Mouse (Mus musculus) embryonic facial prominence, embryonic 10.5 days (tissue): Measurements from ENCODE around the gene Man2c1. TPM values are rescaled to one million over a fixed set of nuclear protein-coding genes. Genes with fewer than 3 reads are reported as not detected.

Experiments used
- DNase-seq: peaks from one replicate; pipeline ENCODE4 v3.0.0-alpha.2; 2017; ENCODE audit warnings: low spot score
- H3K27ac ChIP-seq: fragments of 300-500 bp; sonication (generic); replicated peaks from 2 replicates; pipeline ENCODE4 v1.5.1; 2016; ENCODE audit warnings: mild to moderate bottlenecking
- H3K27me3 ChIP-seq: fragments of 300-500 bp; sonication (generic); replicated peaks from 2 replicates; pipeline ENCODE4 v1.6.1; 2016; ENCODE audit warnings: low read depth, mild to moderate bottlenecking; ENCODE audit not compliant: poor library complexity, severe bottlenecking
- H3K36me3 ChIP-seq: fragments of 300-500 bp; sonication (generic); replicated peaks from 2 replicates; pipeline ENCODE4 v1.6.1; 2016; ENCODE audit warnings: mild to moderate bottlenecking, moderate library complexity
- H3K4me1 ChIP-seq: fragments of 300-500 bp; sonication (generic); 2 replicates; pipeline ENCODE4 v1.6.1; 2016
- H3K4me3 ChIP-seq: fragments of 300-500 bp; sonication (generic); 2 replicates; pipeline ENCODE4 v1.5.1; 2016; ENCODE audit warnings: mild to moderate bottlenecking, moderate library complexity
- H3K9me3 ChIP-seq: fragments of 300-500 bp; sonication (generic); 2 replicates; pipeline ENCODE4 v1.6.1; 2016; ENCODE audit warnings: mild to moderate bottlenecking
- WGBS: fragments of 180-500 bp; shearing (Covaris S2); methylation state at CpG from one replicate; pipeline ENCODE4 v1.1.7; 2016; 5-methylcytosine and 5-hydroxymethylcytosine counted together
- polyA plus RNA-seq: library from polyadenylated mRNA; unstranded; fragments of >200 nt; fragmentation: Nextera tagmentation; extraction: Ambion mirVana; gene quantifications from 2 replicates; pipeline ENCODE4 v1.2.1, GENCODE M21; 2016

Gene Man2c1
- 62.1 and 67.9 TPM in 2 replicates for polyA plus RNA-seq

- Histone ChIP-seq H3K27ac (peak within 1 kb of the TSS; percentile 92), H3K4me1 (peaks cover 13% of the 10 kb centered on the region), H3K36me3 (peaks cover 56% of the 10 kb centered on the region), H3K4me3 (peak within 1 kb of the TSS; percentile 87), H3K9me3 (no peaks in the 10 kb centered on the region), H3K27me3 (no peaks in the 10 kb centered on the region)
- WGBS = under 1% methylated on average over 58 of the region's 58 CpGs
- DNase-seq = peak; percentile 91
Observed at GRCm38 (mm10) chr9:57130577-57131433, at the start of gene Man2c1. Gene Man2c1 (plus strand): TSS chr9:57130690.

GRCm38 (mm10) chr9:57082236-57082635, 48.3 kb upstream of the Man2c1 start:
- Histone ChIP-seq H3K4me3 (no peak overlapping the region), H3K9me3 (no peaks in the 10 kb centered on the region), H3K36me3 (peaks cover 63% of the 10 kb centered on the region), H3K27me3 (no peaks in the 10 kb centered on the region), H3K4me1 (peaks cover 10% of the 10 kb centered on the region), H3K27ac (no peak overlapping the region)
- WGBS = 88% methylated on average over 3 of the region's 3 CpGs
- DNase-seq = no peak

- H3K4me3 ChIP-seq = no peak overlapping the region
- H3K27me3 ChIP-seq = no peaks in the 10 kb centered on the region
- no peak overlapping the region for H3K27ac ChIP-seq
- no peak for DNase-seq
- H3K9me3 ChIP-seq = no peaks in the 10 kb centered on the region
- no peaks in the 10 kb centered on the region for H3K4me1 ChIP-seq
- WGBS = 95% methylated on average over 13 of the region's 13 CpGs
- H3K36me3 ChIP-seq = peaks cover 99% of the 10 kb centered on the region
Observed at GRCm38 (mm10) chr9:57117261-57117755, 13.2 kb upstream of the Man2c1 start.

- Histone ChIP-seq H3K4me1 (peaks cover 13% of the 10 kb centered on the region), H3K27ac (no peak overlapping the region), H3K36me3 (peaks cover 56% of the 10 kb centered on the region), H3K9me3 (no peaks in the 10 kb centered on the region), H3K4me3 (peak overlapping the region; percentile 87), H3K27me3 (no peaks in the 10 kb centered on the region)
- DNase-seq = no peak
Observed at GRCm38 (mm10) chr9:57129641-57130040, 849 bp upstream of the Man2c1 start.

GRCm38 (mm10) chr9:57137246-57137645, 6.8 kb downstream of the Man2c1 start:
- Histone ChIP-seq H3K4me3 (no peak overlapping the region), H3K27me3 (no peaks in the 10 kb centered on the region), H3K4me1 (no peaks in the 10 kb centered on the region), H3K36me3 (peaks cover 83% of the 10 kb centered on the region), H3K27ac (no peak overlapping the region), H3K9me3 (no peaks in the 10 kb centered on the region)
- DNase-seq = no peak
- 88% methylated on average over 6 of the region's 6 CpGs for WGBS

GRCm38 (mm10) chr9:57137777-57138176, 7.3 kb downstream of the Man2c1 start:
- Histone ChIP-seq H3K4me3 (no peak overlapping the region), H3K4me1 (no peaks in the 10 kb centered on the region), H3K9me3 (no peaks in the 10 kb centered on the region), H3K27ac (no peak overlapping the region), H3K36me3 (peaks cover 88% of the 10 kb centered on the region), H3K27me3 (no peaks in the 10 kb centered on the region)
- no peak for DNase-seq
- WGBS = 91% methylated on average over 9 of the region's 9 CpGs

- H3K36me3 ChIP-seq = peaks cover 95% of the 10 kb centered on the region
Observed at GRCm38 (mm10) chr9:57138507-57138906, 8.0 kb downstream of the Man2c1 start.

GRCm38 (mm10) chr9:57139110-57139509, 8.6 kb downstream of the Man2c1 start:
- 94% methylated on average over 9 of the region's 9 CpGs for WGBS
- Histone ChIP-seq H3K9me3 (no peaks in the 10 kb centered on the region), H3K4me1 (no peaks in the 10 kb centered on the region), H3K36me3 (peaks cover 100% of the 10 kb centered on the region), H3K27me3 (no peaks in the 10 kb centered on the region), H3K27ac (no peak overlapping the region), H3K4me3 (no peak overlapping the region)
- no peak for DNase-seq

More at GRCm38 (mm10) chr9:57138507-57138906, 8.0 kb downstream of the Man2c1 start:
- DNase-seq = no peak
- Histone ChIP-seq H3K27ac (no peak overlapping the region; the same call in 1 of the 2 replicates), H3K9me3 (no peaks in the 10 kb centered on the region), H3K27me3 (no peaks in the 10 kb centered on the region), H3K4me3 (no peak overlapping the region), H3K4me1 (no peaks in the 10 kb centered on the region)
- WGBS = 91% methylated on average over 6 of the region's 6 CpGs

GRCm38 (mm10) chr9:57139571-57139970, 9.1 kb downstream of the Man2c1 start:
- peaks cover 98% of the 10 kb centered on the region for H3K36me3 ChIP-seq

GRCm38 (mm10) chr9:57141417-57142353, 11.2 kb downstream of the Man2c1 start:
- DNase-seq = no peak
- H3K9me3 ChIP-seq = no peaks in the 10 kb centered on the region
- H3K27ac ChIP-seq = no peak overlapping the region
- no peaks in the 10 kb centered on the region for H3K27me3 ChIP-seq
- 88% methylated on average over 17 of the region's 17 CpGs for WGBS
- peaks cover 2% of the 10 kb centered on the region; the same call in 1 of the 2 replicates for H3K4me1 ChIP-seq
- peaks cover 77% of the 10 kb centered on the region for H3K36me3 ChIP-seq
- no peak overlapping the region for H3K4me3 ChIP-seq

More at GRCm38 (mm10) chr9:57139571-57139970, 9.1 kb downstream of the Man2c1 start:
- no peak for DNase-seq
- no peaks in the 10 kb centered on the region for H3K4me1 ChIP-seq
- no peak overlapping the region for H3K4me3 ChIP-seq
- 92% methylated on average over 5 of the region's 5 CpGs for WGBS
- no peaks in the 10 kb centered on the region for H3K27me3 ChIP-seq
- H3K9me3 ChIP-seq = no peaks in the 10 kb centered on the region
- H3K27ac ChIP-seq = no peak overlapping the region

- no peak for DNase-seq
- H3K9me3 ChIP-seq = no peaks in the 10 kb centered on the region
- H3K27me3 ChIP-seq = no peaks in the 10 kb centered on the region
- 87% methylated on average over 11 of the region's 11 CpGs for WGBS
- H3K4me1 ChIP-seq = peaks cover 13% of the 10 kb centered on the region
- H3K4me3 ChIP-seq = no peak overlapping the region
- H3K27ac ChIP-seq = no peak overlapping the region
- peaks cover 62% of the 10 kb centered on the region for H3K36me3 ChIP-seq
Observed at GRCm38 (mm10) chr9:57143212-57143611, 12.7 kb downstream of the Man2c1 start.

- H3K4me3 ChIP-seq = no peak overlapping the region
- no peaks in the 10 kb centered on the region for H3K27me3 ChIP-seq
- no peaks in the 10 kb centered on the region for H3K9me3 ChIP-seq
- 90% methylated on average over 8 of the region's 8 CpGs for WGBS
- H3K36me3 ChIP-seq = peaks cover 45% of the 10 kb centered on the region
- H3K27ac ChIP-seq = no peak overlapping the region
- DNase-seq = no peak
- peaks cover 21% of the 10 kb centered on the region for H3K4me1 ChIP-seq
Observed at GRCm38 (mm10) chr9:57144830-57145229, 14.3 kb downstream of the Man2c1 start.
